Mouse (Mus musculus) MEL (cell line): ENCODE measurements around the gene Gm49450. TPM values are rescaled to one million over a fixed set of nuclear protein-coding genes. Genes with fewer than 3 reads are reported as not detected.

ENCODE experiments used
- DNase-seq: peaks from one replicate; pipeline ENCODE4 v3.0.0; 2011; ENCODE audit warnings: low read depth, low spot score
- H3K27ac ChIP-seq: 2 replicates; pipeline ENCODE4 v1.5.1; 2012; ENCODE audit warnings: low read depth, mild to moderate bottlenecking, control low read depth, low read length, moderate library complexity; ENCODE audit not compliant: control insufficient read depth
- H3K27me3 ChIP-seq, 2 experiments: fragments of 150-350 bp in 1 of 2; sonication (generic) in 1 of 2; 2 replicates each; pipeline ENCODE4 v1.6.1; 2012; ENCODE audit warnings: low read length in 2 of 2, mild to moderate bottlenecking in 2 of 2, improper control_type of control experiment in 1 of 2, moderate library complexity in 1 of 2; ENCODE audit not compliant: insufficient read depth in 2 of 2, control insufficient read depth in 1 of 2
- H3K36me3 ChIP-seq, 2 experiments: 2 replicates each; pipeline ENCODE4 v1.6.1; 2012 to 2014; ENCODE audit warnings: low read length in 2 of 2, improper control_type of control experiment in 1 of 2, inconsistent platforms in 1 of 2, mild to moderate bottlenecking in 1 of 2; ENCODE audit not compliant: insufficient read depth in 2 of 2, control insufficient read depth in 1 of 2
- H3K4me1 ChIP-seq, 2 experiments: fragments of 150-350 bp in 1 of 2; sonication (generic) in 1 of 2; 2 replicates each; pipeline ENCODE4 v1.6.1; 2012; ENCODE audit warnings: low read length in 2 of 2, improper control_type of control experiment in 1 of 2, mild to moderate bottlenecking in 1 of 2; ENCODE audit not compliant: insufficient read depth in 2 of 2, control insufficient read depth in 1 of 2
- H3K4me3 ChIP-seq, 2 experiments: fragments of 150-350 bp in 1 of 2; sonication (generic) in 1 of 2; 2 replicates each; pipeline ENCODE4 v1.5.1; 2012; ENCODE audit warnings: low read depth in 2 of 2, low read length in 2 of 2, mild to moderate bottlenecking in 2 of 2, moderate library complexity in 2 of 2, control low read depth in 1 of 2, improper control_type of control experiment in 1 of 2; ENCODE audit not compliant: control insufficient read depth in 1 of 2, insufficient read depth in 1 of 2
- H3K79me2 ChIP-seq: 2 replicates; pipeline ENCODE4 v1.6.1; 2012; ENCODE audit warnings: mild to moderate bottlenecking, low read length, moderate library complexity; ENCODE audit not compliant: control insufficient read depth, poor library complexity, insufficient read depth
- H3K9ac ChIP-seq: 2 replicates; pipeline ENCODE4 v1.6.1; 2012; ENCODE audit warnings: low read depth, mild to moderate bottlenecking, control low read depth, low read length, moderate library complexity; ENCODE audit not compliant: control insufficient read depth, poor library complexity, severe bottlenecking
- H3K9me3 ChIP-seq: fragments of 150-350 bp; sonication (generic); replicated peaks from 2 replicates; pipeline ENCODE4 v1.6.1; 2012; ENCODE audit warnings: mild to moderate bottlenecking, low read length, improper control_type of control experiment, moderate library complexity; ENCODE audit not compliant: insufficient read depth
- CTCF ChIP-seq, 3 experiments: IDR thresholded peaks in 2 of 3; conservative IDR thresholded peaks in 1 of 3; 2 replicates each; pipeline ENCODE4 v1.5.1; 2011 to 2012; ENCODE audit warnings: low read length in 3 of 3, low read depth in 2 of 3, mild to moderate bottlenecking in 2 of 3, improper control_type of control experiment in 1 of 3, inconsistent platforms in 1 of 3, mixed read lengths in 1 of 3, moderate library complexity in 1 of 3; ENCODE audit not compliant: control insufficient read depth in 1 of 3, insufficient read depth in 1 of 3, poor library complexity in 1 of 3, severe bottlenecking in 1 of 3
- E2F4 ChIP-seq: IDR thresholded peaks from 2 replicates; pipeline ENCODE4 v1.6.1; 2011; ENCODE audit warnings: low read depth, low read length, improper control_type of control experiment, borderline replicate concordance
- EP300 ChIP-seq, 2 experiments: IDR thresholded peaks; 2 replicates each; pipeline ENCODE4 v1.6.1; 2011; ENCODE audit warnings: improper control_type of control experiment in 2 of 2, low read length in 2 of 2, low read depth in 1 of 2, mild to moderate bottlenecking in 1 of 2
- ETS1 ChIP-seq: IDR thresholded peaks from 2 replicates; pipeline ENCODE4 v1.6.1; 2012; ENCODE audit warnings: low read depth, mild to moderate bottlenecking, inconsistent platforms, low read length, improper control_type of control experiment, moderate library complexity
- HCFC1 ChIP-seq: IDR thresholded peaks from 2 replicates; pipeline ENCODE4 v1.6.1; 2012; ENCODE audit warnings: low read depth, mild to moderate bottlenecking, inconsistent platforms, low read length, improper control_type of control experiment, moderate library complexity
- KAT2A ChIP-seq: conservative IDR thresholded peaks from 2 replicates; pipeline ENCODE4 v1.6.1; 2012; ENCODE audit warnings: low read depth, low read length, improper control_type of control experiment, inconsistent platforms
- MAX ChIP-seq: IDR thresholded peaks from 2 replicates; pipeline ENCODE4 v1.6.1; 2011; ENCODE audit warnings: low read length, improper control_type of control experiment
- MAZ ChIP-seq: IDR thresholded peaks from 2 replicates; pipeline ENCODE4 v1.6.1; 2012; ENCODE audit warnings: low read depth, mild to moderate bottlenecking, inconsistent platforms, low read length, improper control_type of control experiment
- MYC ChIP-seq: IDR thresholded peaks from 2 replicates; pipeline ENCODE4 v1.6.1; 2011; ENCODE audit warnings: low read depth, mild to moderate bottlenecking, low read length, improper control_type of control experiment, moderate library complexity
- NRF1 ChIP-seq: IDR thresholded peaks from 2 replicates; pipeline ENCODE4 v1.6.1; 2014; ENCODE audit warnings: low read depth, mild to moderate bottlenecking, inconsistent platforms, low read length, improper control_type of control experiment, moderate library complexity; ENCODE audit not compliant: poor library complexity, insufficient read depth, severe bottlenecking
- RAD21 ChIP-seq: IDR thresholded peaks from 2 replicates; pipeline ENCODE4 v1.6.1; 2011; ENCODE audit warnings: mild to moderate bottlenecking, low read depth, low read length, improper control_type of control experiment
- TAL1 ChIP-seq: IDR thresholded peaks from 2 replicates; pipeline ENCODE4 v1.6.1; 2012; ENCODE audit warnings: mild to moderate bottlenecking, inconsistent platforms, low read length, moderate library complexity, mixed read lengths
- USF2 ChIP-seq, 2 experiments: IDR thresholded peaks; 2 replicates each; pipeline ENCODE4 v1.6.1; 2011 to 2012; ENCODE audit warnings: improper control_type of control experiment in 2 of 2, low read length in 2 of 2, borderline replicate concordance in 1 of 2, inconsistent platforms in 1 of 2, low read depth in 1 of 2, mild to moderate bottlenecking in 1 of 2; ENCODE audit not compliant: insufficient read depth in 1 of 2
- ZC3H11A ChIP-seq: IDR thresholded peaks from 2 replicates; pipeline ENCODE4 v1.6.1; 2012; ENCODE audit warnings: low read depth, mild to moderate bottlenecking, inconsistent platforms, low read length, improper control_type of control experiment
- ZKSCAN1 ChIP-seq: IDR thresholded peaks from 2 replicates; pipeline ENCODE4 v1.6.1; 2012; ENCODE audit warnings: low read depth, mild to moderate bottlenecking, inconsistent platforms, low read length, improper control_type of control experiment, moderate library complexity
- ZMIZ1 ChIP-seq: IDR thresholded peaks from 2 replicates; pipeline ENCODE4 v1.6.1; 2012; ENCODE audit warnings: low read depth, mild to moderate bottlenecking, inconsistent platforms, low read length, improper control_type of control experiment, moderate library complexity
- ZNF384 ChIP-seq: IDR thresholded peaks from 2 replicates; pipeline ENCODE4 v1.6.1; 2012; ENCODE audit warnings: low read depth, mild to moderate bottlenecking, inconsistent platforms, low read length, improper control_type of control experiment
- polyA plus RNA-seq, 2 experiments: library from polyadenylated mRNA; stranded (reverse) in 1 of 2; unstranded in 1 of 2; fragments of >175 nt in 1 of 2; fragments of >200 nt in 1 of 2; gene quantifications; 2 replicates each; pipeline versions ENCODE4 v1.2.1 to v1.2.4; 2012; ENCODE audit warnings: low replicate concordance in 2 of 2, low read depth in 1 of 2; ENCODE audit not compliant: insufficient read length in 2 of 2, insufficient read depth in 1 of 2, missing spikeins in 1 of 2
- total RNA-seq: library from RNA; depleted of rRNA; stranded (reverse); fragments of 300-350 nt; gene quantifications from 2 replicates; pipeline ENCODE4 v1.2.3, GENCODE M21; 2012

Gene Gm49450
- total and polyA plus RNA-seq, 3 experiments = not detected

GRCm38 (mm10) chr15:98955324-98955723, 2.0 kb upstream of the Gm49450 start:
- H3K4me1 ChIP-seq = peaks cover 4 to 12% of the 10 kb centered on the region in 2 experiments
- DNase-seq = no peak
- H3K9me3 ChIP-seq = no peaks in the 10 kb centered on the region
- H3K4me3 ChIP-seq = no peak overlapping the region
- H3K79me2 ChIP-seq = no peaks in the 10 kb centered on the region; the same call in 1 of the 2 replicates
- no peak overlapping the region for H3K9ac ChIP-seq
- no peak for TF ChIP-seq ZMIZ1
- TF ChIP-seq ZKSCAN1 = no peak
- TF ChIP-seq RAD21 = no peak
- TF ChIP-seq NRF1 = no peak
- TF ChIP-seq ZNF384 = no peak
- no peak for TF ChIP-seq MAX
- no peak for TF ChIP-seq MAZ
- no peak for TF ChIP-seq MYC
- no peak for TF ChIP-seq KAT2A
- no peak for TF ChIP-seq HCFC1
- TF ChIP-seq ZC3H11A = no peak
- no peak for TF ChIP-seq EP300 (IDR thresholded peaks at IDR 0.05; ENCODE audit: low read depth in 1 of 2, low read length in 2 of 2)
- TF ChIP-seq TAL1 = no peak
- TF ChIP-seq E2F4 = no peak
- TF ChIP-seq CTCF (IDR thresholded peaks at IDR 0.05 in 2 of 3, conservative IDR thresholded peaks at IDR 0.05 in 1 of 3; ENCODE audit: control insufficient read depth in 1 of 3, insufficient read depth in 1 of 3, low read depth in 2 of 3, low read length in 3 of 3, poor library complexity in 1 of 3, severe bottlenecking in 1 of 3) = no peak
- TF ChIP-seq ETS1 = no peak
- TF ChIP-seq, all 39 proteins: peak for 0
- peaks cover 3 to 4% of the 10 kb centered on the region in 2 experiments; a peak in 3 of 4 replicates for H3K27me3 ChIP-seq
- peaks cover 0 to 9% of the 10 kb centered on the region in 2 experiments; a peak in 2 of 4 replicates for H3K36me3 ChIP-seq
- H3K27ac ChIP-seq = no peak overlapping the region

- H3K4me3 ChIP-seq = no peak overlapping the region
- DNase-seq = no peak
- no peak overlapping the region for H3K9ac ChIP-seq
- peaks cover 4 to 12% of the 10 kb centered on the region in 2 experiments for H3K4me1 ChIP-seq
- H3K27ac ChIP-seq = no peak overlapping the region
- no peaks in the 10 kb centered on the region; the same call in 1 of the 2 replicates for H3K79me2 ChIP-seq
- TF ChIP-seq USF2 (IDR thresholded peaks at IDR 0.05; ENCODE audit: borderline replicate concordance in 1 of 2, insufficient read depth in 1 of 2, low read depth in 1 of 2, low read length in 2 of 2) (no peak), ZNF384 (peak; percentile 79)
- peaks cover 3% of the 10 kb centered on the region in 2 experiments; a peak in 3 of 4 replicates for H3K27me3 ChIP-seq
- H3K36me3 ChIP-seq = peaks cover 0 to 9% of the 10 kb centered on the region in 2 experiments; a peak in 2 of 4 replicates
- no peaks in the 10 kb centered on the region for H3K9me3 ChIP-seq
Observed at GRCm38 (mm10) chr15:98954425-98955253, 1.3 kb upstream of the Gm49450 start.
